Mouse (Mus musculus): ENCODE results near the gene Fam83c. TPM values are rescaled to one million over a fixed set of nuclear protein-coding genes. Genes with fewer than 3 reads are reported as not detected.

Fam83c gene
- polyA plus RNA-seq, 1 experiment from 2014 or later = 0.07 TPM

- Histone ChIP-seq H3K27me3 (ENCODE audit: insufficient read depth, low read length) (no peaks in the 10 kb centered on the region), H3K9me3 (replicated peaks; ENCODE audit: low read length) (no peaks in the 10 kb centered on the region), H3K4me3 (replicated peaks; ENCODE audit: low read depth, low read length) (no peak overlapping the region), H3K27ac (no peak overlapping the region), H3K4me1 (replicated peaks; ENCODE audit: insufficient read depth, low read length) (no peaks in the 10 kb centered on the region), H3K36me3 (ENCODE audit: insufficient read depth, low read length) (peaks cover 4% of the 10 kb centered on the region; the same call in 1 of the 2 replicates), H3K4me2 (ENCODE audit: low read length) (no peak overlapping the region), H3K9ac (ENCODE audit: low read depth, low read length) (no peak overlapping the region)
- DNase-seq (ENCODE audit: low spot score) = no peak
- WGBS = 64% methylated on average over 5 of the region's 5 CpGs
- no peak for TF ChIP-seq CTCF (IDR thresholded peaks at IDR 0.05; ENCODE audit: low read depth)
- no peak for ATAC-seq (replicated peaks; ENCODE audit: low FRiP score, low read depth)
Observed at GRCm38 (mm10) chr2:155869772-155870171, 35.1 kb upstream of the Fam83c start.

- H3K36me3 ChIP-seq (ENCODE audit: insufficient read depth, low read length) = peaks cover 4% of the 10 kb centered on the region; the same call in 1 of the 2 replicates
- H3K4me1 ChIP-seq (replicated peaks; ENCODE audit: insufficient read depth, low read length) = no peaks in the 10 kb centered on the region; the same call in 1 of the 2 replicates
- H3K27ac ChIP-seq = no peak overlapping the region
- WGBS = 94% methylated on average over 8 of the region's 8 CpGs
- ATAC-seq (replicated peaks; ENCODE audit: low FRiP score, low read depth) (no peak), DNase-seq (ENCODE audit: low spot score) (no peak)
- no peaks in the 10 kb centered on the region for H3K9me3 ChIP-seq (replicated peaks; ENCODE audit: low read length)
- no peak overlapping the region for H3K4me2 ChIP-seq (ENCODE audit: low read length)
- TF ChIP-seq CTCF (IDR thresholded peaks at IDR 0.05; ENCODE audit: low read depth) = no peak
- no peak overlapping the region for H3K4me3 ChIP-seq (replicated peaks; ENCODE audit: low read depth, low read length)
- H3K9ac ChIP-seq (ENCODE audit: low read depth, low read length) = no peak overlapping the region
- no peaks in the 10 kb centered on the region for H3K27me3 ChIP-seq (ENCODE audit: insufficient read depth, low read length)
Observed at GRCm38 (mm10) chr2:155868320-155868719, 33.7 kb upstream of the Fam83c start.

GRCm38 (mm10) chr2:155863301-155863867, 28.7 kb upstream of the Fam83c start:
- Histone ChIP-seq H3K4me2 (ENCODE audit: low read length) (no peak overlapping the region), H3K9ac (ENCODE audit: low read depth, low read length) (no peak overlapping the region), H3K36me3 (ENCODE audit: insufficient read depth, low read length) (no peaks in the 10 kb centered on the region; the same call in 1 of the 2 replicates), H3K4me3 (replicated peaks; ENCODE audit: low read depth, low read length) (no peak overlapping the region), H3K27me3 (ENCODE audit: insufficient read depth, low read length) (no peaks in the 10 kb centered on the region), H3K27ac (no peak overlapping the region; the same call in 1 of the 2 replicates), H3K9me3 (replicated peaks; ENCODE audit: low read length) (no peaks in the 10 kb centered on the region), H3K4me1 (replicated peaks; ENCODE audit: insufficient read depth, low read length) (no peaks in the 10 kb centered on the region; the same call in 1 of the 2 replicates)
- ATAC-seq (replicated peaks; ENCODE audit: low FRiP score, low read depth) (peak; percentile 40), DNase-seq (ENCODE audit: low spot score) (peak; percentile 73)
- TF ChIP-seq CTCF (IDR thresholded peaks at IDR 0.05; ENCODE audit: low read depth) = no peak
- 25% methylated on average over 11 of the region's 11 CpGs for WGBS

GRCm38 (mm10) chr2:155862573-155863300, 28.1 kb upstream of the Fam83c start:
- no peak for TF ChIP-seq CTCF (IDR thresholded peaks at IDR 0.05; ENCODE audit: low read depth)
- DNase-seq (ENCODE audit: low spot score) = peak; percentile 87
- H3K9me3 ChIP-seq (replicated peaks; ENCODE audit: low read length) = no peaks in the 10 kb centered on the region
- H3K36me3 ChIP-seq (ENCODE audit: insufficient read depth, low read length) = no peaks in the 10 kb centered on the region; the same call in 1 of the 2 replicates
- no peak overlapping the region for H3K4me3 ChIP-seq (replicated peaks; ENCODE audit: low read depth, low read length)
- H3K4me2 ChIP-seq (ENCODE audit: low read length) = no peak overlapping the region
- ATAC-seq (replicated peaks; ENCODE audit: low FRiP score, low read depth) = peak; percentile 77; the same call in 1 of the 2 replicates
- no peaks in the 10 kb centered on the region for H3K27me3 ChIP-seq (ENCODE audit: insufficient read depth, low read length)
- 30% methylated on average over 13 of the region's 13 CpGs for WGBS
- no peaks in the 10 kb centered on the region; the same call in 1 of the 2 replicates for H3K4me1 ChIP-seq (replicated peaks; ENCODE audit: insufficient read depth, low read length)
- H3K9ac ChIP-seq (ENCODE audit: low read depth, low read length) = no peak overlapping the region
- H3K27ac ChIP-seq = no peak overlapping the region

- ATAC-seq (replicated peaks; ENCODE audit: low FRiP score, low read depth) (no peak), DNase-seq (ENCODE audit: low spot score) (no peak)
- Histone ChIP-seq H3K27ac (no peak overlapping the region), H3K9ac (ENCODE audit: low read depth, low read length) (no peak overlapping the region), H3K27me3 (ENCODE audit: insufficient read depth, low read length) (no peaks in the 10 kb centered on the region), H3K9me3 (replicated peaks; ENCODE audit: low read length) (no peaks in the 10 kb centered on the region), H3K4me1 (replicated peaks; ENCODE audit: insufficient read depth, low read length) (no peaks in the 10 kb centered on the region; the same call in 1 of the 2 replicates), H3K36me3 (ENCODE audit: insufficient read depth, low read length) (no peaks in the 10 kb centered on the region), H3K4me2 (ENCODE audit: low read length) (no peak overlapping the region), H3K4me3 (replicated peaks; ENCODE audit: low read depth, low read length) (no peak overlapping the region)
- no peak for TF ChIP-seq CTCF (IDR thresholded peaks at IDR 0.05; ENCODE audit: low read depth)
- WGBS = 80% methylated on average over 6 of the region's 6 CpGs
Observed at GRCm38 (mm10) chr2:155861581-155861980, 26.9 kb upstream of the Fam83c start.

- Histone ChIP-seq H3K27me3 (ENCODE audit: insufficient read depth, low read length) (no peaks in the 10 kb centered on the region), H3K27ac (no peak overlapping the region), H3K4me1 (replicated peaks; ENCODE audit: insufficient read depth, low read length) (no peaks in the 10 kb centered on the region; the same call in 1 of the 2 replicates), H3K9me3 (replicated peaks; ENCODE audit: low read length) (no peaks in the 10 kb centered on the region), H3K9ac (ENCODE audit: low read depth, low read length) (no peak overlapping the region), H3K4me2 (ENCODE audit: low read length) (no peak overlapping the region), H3K4me3 (replicated peaks; ENCODE audit: low read depth, low read length) (no peak overlapping the region), H3K36me3 (ENCODE audit: insufficient read depth, low read length) (no peaks in the 10 kb centered on the region)
- no peak for DNase-seq (ENCODE audit: low spot score)
- no peak for ATAC-seq (replicated peaks; ENCODE audit: low FRiP score, low read depth)
- no peak for TF ChIP-seq CTCF (IDR thresholded peaks at IDR 0.05; ENCODE audit: low read depth)
- WGBS = 85% methylated on average over 7 of the region's 7 CpGs
Observed at GRCm38 (mm10) chr2:155860102-155860501, 25.4 kb upstream of the Fam83c start.
